Mouse (Mus musculus): ENCODE results near the gene Thsd7b. TPM values are rescaled to one million over a fixed set of nuclear protein-coding genes. Genes with fewer than 3 reads are reported as not detected.

The Thsd7b gene
- polyA plus RNA-seq, 1 experiment, result 0.02 TPM

DNA sequence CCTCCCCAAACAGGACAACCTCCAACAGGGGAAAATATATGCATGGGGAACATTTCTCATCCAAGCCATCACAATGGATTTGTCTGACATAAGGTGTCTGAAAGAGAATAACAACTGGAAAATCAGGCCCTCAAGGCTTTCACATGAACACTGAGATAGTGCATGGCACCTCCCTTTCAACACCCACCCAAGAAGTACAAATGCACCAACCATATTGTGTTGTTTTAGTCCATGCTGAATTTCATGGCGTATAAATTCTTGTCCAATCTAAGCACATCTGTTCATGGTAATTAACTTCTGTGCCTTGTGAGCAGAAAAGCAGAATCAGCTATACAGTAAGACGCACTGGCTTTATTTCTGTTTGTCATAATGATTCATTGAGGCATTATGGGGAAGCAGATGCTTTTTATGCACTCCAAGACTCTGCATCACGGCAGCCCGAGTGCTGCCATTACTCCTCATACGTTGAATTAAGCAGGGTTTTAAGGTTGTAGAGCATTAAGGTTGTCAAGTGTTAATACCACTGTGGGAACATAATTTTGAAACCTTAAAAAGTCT is 577.0 kb downstream of the Thsd7b start:
- H3K79me3 ChIP-seq (ENCODE audit: low read depth), result no peaks in the 10 kb centered on the region
- no peaks in the 10 kb centered on the region for H3K27me3 ChIP-seq (ENCODE audit: control insufficient read depth, insufficient read depth, insufficient read length)
- H3K36me3 ChIP-seq (ENCODE audit: control insufficient read depth, insufficient read depth), result no peaks in the 10 kb centered on the region
- no peak overlapping the region for H3ac ChIP-seq (ENCODE audit: control insufficient read depth, insufficient read length, low read depth)
- no peak overlapping the region for H3K4me3 ChIP-seq (ENCODE audit: insufficient read depth, poor library complexity, severe bottlenecking)
- TF ChIP-seq MAX (IDR thresholded peaks at IDR 0.05) (no peak), FOSL1 (IDR thresholded peaks at IDR 0.05; ENCODE audit: insufficient read depth, low read length, poor library complexity, severe bottlenecking) (no peak), MYOG (IDR thresholded peaks at IDR 0.05; ENCODE audit: control insufficient read depth, extremely low read depth, insufficient read length) (no peak)
- H3K79me2 ChIP-seq (ENCODE audit: control insufficient read depth, insufficient read depth), result no peaks in the 10 kb centered on the region

DNA sequence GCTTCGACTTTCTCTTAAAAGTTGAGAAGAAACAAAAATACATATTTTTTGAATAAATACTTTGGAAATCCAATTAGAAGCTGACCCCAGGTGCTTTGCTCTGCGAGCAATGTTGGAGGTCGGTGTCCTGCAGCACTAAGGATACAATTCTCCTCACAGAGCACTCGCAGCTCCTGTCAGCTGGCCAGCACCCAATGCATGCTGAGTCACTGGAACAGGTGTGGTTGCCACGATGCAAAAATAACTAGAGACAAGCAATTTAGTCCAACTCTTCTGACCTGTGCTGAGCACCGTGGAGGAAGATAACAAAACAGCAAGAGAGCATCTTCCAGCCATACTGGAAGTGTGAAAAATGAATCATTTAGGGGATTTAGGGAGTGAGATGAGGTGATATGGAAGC is 594.6 kb downstream of the Thsd7b start:
- no peak overlapping the region for H3ac ChIP-seq (ENCODE audit: control insufficient read depth, insufficient read length, low read depth)
- H3K27me3 ChIP-seq (ENCODE audit: control insufficient read depth, insufficient read depth, insufficient read length), result no peaks in the 10 kb centered on the region
- no peak for TF ChIP-seq MAX (IDR thresholded peaks at IDR 0.05)
- TF ChIP-seq MYOD1 (IDR thresholded peaks at IDR 0.05; ENCODE audit: control insufficient read depth, insufficient read length, low read depth), result no peak
- no peak for TF ChIP-seq CTCF (IDR thresholded peaks at IDR 0.05; ENCODE audit: control insufficient read depth, insufficient read depth, insufficient read length)
- TF ChIP-seq FOSL1 (IDR thresholded peaks at IDR 0.05; ENCODE audit: insufficient read depth, low read length, poor library complexity, severe bottlenecking), result no peak
- TF ChIP-seq CEBPB (IDR thresholded peaks at IDR 0.05; ENCODE audit: low read depth), result no peak
- TF ChIP-seq MYOG (IDR thresholded peaks at IDR 0.05; ENCODE audit: control insufficient read depth, extremely low read depth, insufficient read length), result no peak
- TF ChIP-seq USF1 (IDR thresholded peaks at IDR 0.05; ENCODE audit: low read depth), result no peak
- no peaks in the 10 kb centered on the region for H3K79me2 ChIP-seq (ENCODE audit: control insufficient read depth, insufficient read depth)
- H3K36me3 ChIP-seq (ENCODE audit: control insufficient read depth, insufficient read depth), result no peaks in the 10 kb centered on the region
- no peak overlapping the region for H3K4me3 ChIP-seq (ENCODE audit: insufficient read depth, poor library complexity, severe bottlenecking)
- no peaks in the 10 kb centered on the region for H3K79me3 ChIP-seq (ENCODE audit: low read depth)

DNA sequence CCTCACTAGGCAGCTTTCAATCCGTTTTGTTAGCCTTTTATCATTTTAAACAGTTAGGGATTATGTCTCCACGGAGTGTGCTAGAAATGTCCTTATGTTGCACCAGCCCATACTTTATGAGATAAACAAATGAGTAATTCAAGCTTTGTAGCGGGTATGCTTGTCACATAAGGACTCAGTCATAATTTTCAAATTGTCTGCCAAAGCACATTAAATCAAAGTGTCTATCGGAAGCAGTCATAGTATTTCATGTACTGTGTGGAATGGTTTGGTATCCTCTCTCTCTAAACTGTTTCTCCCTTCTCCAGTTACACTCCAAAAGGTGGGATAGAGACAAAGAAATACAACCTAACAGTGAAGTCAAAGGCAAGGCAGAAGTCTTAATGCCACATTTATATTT is 601.3 kb downstream of the Thsd7b start:
- no peak overlapping the region for H3K4me3 ChIP-seq (ENCODE audit: insufficient read depth, poor library complexity, severe bottlenecking)
- TF ChIP-seq MYOG (IDR thresholded peaks at IDR 0.05; ENCODE audit: control insufficient read depth, extremely low read depth, insufficient read length) (no peak), CTCF (IDR thresholded peaks at IDR 0.05; ENCODE audit: control insufficient read depth, insufficient read depth, insufficient read length) (no peak), FOSL1 (IDR thresholded peaks at IDR 0.05; ENCODE audit: insufficient read depth, low read length, poor library complexity, severe bottlenecking) (no peak), MYOD1 (IDR thresholded peaks at IDR 0.05; ENCODE audit: control insufficient read depth, insufficient read length, low read depth) (no peak), MAX (IDR thresholded peaks at IDR 0.05) (no peak), USF1 (IDR thresholded peaks at IDR 0.05; ENCODE audit: low read depth) (no peak), CEBPB (IDR thresholded peaks at IDR 0.05; ENCODE audit: low read depth) (no peak)
- no peak overlapping the region for H3ac ChIP-seq (ENCODE audit: control insufficient read depth, insufficient read length, low read depth)
- no peaks in the 10 kb centered on the region for H3K27me3 ChIP-seq (ENCODE audit: control insufficient read depth, insufficient read depth, insufficient read length)
- H3K79me3 ChIP-seq (ENCODE audit: low read depth), result no peaks in the 10 kb centered on the region
- H3K36me3 ChIP-seq (ENCODE audit: control insufficient read depth, insufficient read depth), result no peaks in the 10 kb centered on the region
- H3K79me2 ChIP-seq (ENCODE audit: control insufficient read depth, insufficient read depth), result no peaks in the 10 kb centered on the region

DNA sequence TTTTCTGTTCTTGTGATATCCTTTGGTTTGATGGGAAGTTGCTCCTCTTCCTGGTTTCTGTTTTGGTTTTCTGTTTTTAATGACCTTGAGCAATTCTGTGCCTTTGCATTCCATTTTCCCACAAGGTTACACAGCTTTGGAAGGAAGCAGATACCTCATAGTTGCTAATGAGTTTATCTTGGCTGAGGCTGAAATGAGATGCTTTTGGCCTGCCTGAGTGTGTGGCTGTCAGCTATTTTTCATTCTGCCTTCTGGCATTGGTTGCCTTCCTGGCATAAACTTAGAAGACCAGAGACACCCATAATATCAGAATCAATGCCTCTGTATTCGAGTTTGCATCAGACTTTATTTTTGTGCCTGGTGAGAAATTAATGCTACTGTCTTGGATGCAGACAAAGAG is 614.8 kb downstream of the Thsd7b start:
- Histone ChIP-seq H3K79me3 (ENCODE audit: low read depth) (no peaks in the 10 kb centered on the region), H3K79me2 (ENCODE audit: control insufficient read depth, insufficient read depth) (no peaks in the 10 kb centered on the region), H3K27me3 (ENCODE audit: control insufficient read depth, insufficient read depth, insufficient read length) (no peaks in the 10 kb centered on the region), H3K36me3 (ENCODE audit: control insufficient read depth, insufficient read depth) (no peaks in the 10 kb centered on the region), H3ac (ENCODE audit: control insufficient read depth, insufficient read length, low read depth) (no peak overlapping the region), H3K4me3 (ENCODE audit: insufficient read depth, poor library complexity, severe bottlenecking) (no peak overlapping the region)
- no peak for TF ChIP-seq CTCF (IDR thresholded peaks at IDR 0.05; ENCODE audit: control insufficient read depth, insufficient read depth, insufficient read length)
- TF ChIP-seq FOSL1 (IDR thresholded peaks at IDR 0.05; ENCODE audit: insufficient read depth, low read length, poor library complexity, severe bottlenecking), result no peak
- TF ChIP-seq MYOD1 (IDR thresholded peaks at IDR 0.05; ENCODE audit: control insufficient read depth, insufficient read length, low read depth), result no peak
- no peak for TF ChIP-seq CEBPB (IDR thresholded peaks at IDR 0.05; ENCODE audit: low read depth)

DNA sequence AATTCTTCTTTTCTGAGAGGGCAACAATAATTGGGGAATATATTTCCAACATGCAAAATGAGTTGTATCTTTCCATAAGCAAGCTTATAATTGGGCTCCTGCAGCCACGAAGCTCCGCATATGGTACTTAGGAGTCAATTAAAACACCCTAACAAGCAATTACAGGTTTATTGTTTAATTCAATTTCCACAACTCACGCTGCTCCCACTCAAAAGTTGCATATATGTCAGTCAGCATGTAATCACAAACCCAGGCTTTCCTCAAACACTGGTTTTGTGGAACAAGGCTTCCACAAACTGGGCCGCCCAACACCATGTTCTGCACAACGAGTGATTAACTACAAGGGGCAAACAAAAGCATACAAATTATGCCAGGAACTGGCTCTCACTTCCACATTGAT is 625.0 kb downstream of the Thsd7b start:
- no peaks in the 10 kb centered on the region for H3K36me3 ChIP-seq (ENCODE audit: control insufficient read depth, insufficient read depth)
- TF ChIP-seq MYOD1 (IDR thresholded peaks at IDR 0.05; ENCODE audit: control insufficient read depth, insufficient read length, low read depth), result no peak
- TF ChIP-seq CEBPB (IDR thresholded peaks at IDR 0.05; ENCODE audit: low read depth), result no peak
- TF ChIP-seq MYOG (IDR thresholded peaks at IDR 0.05; ENCODE audit: control insufficient read depth, extremely low read depth, insufficient read length), result no peak
- no peak for TF ChIP-seq MAX (IDR thresholded peaks at IDR 0.05)
- TF ChIP-seq CTCF (IDR thresholded peaks at IDR 0.05; ENCODE audit: control insufficient read depth, insufficient read depth, insufficient read length), result no peak
- TF ChIP-seq FOSL1 (IDR thresholded peaks at IDR 0.05; ENCODE audit: insufficient read depth, low read length, poor library complexity, severe bottlenecking), result no peak
- no peak for TF ChIP-seq USF1 (IDR thresholded peaks at IDR 0.05; ENCODE audit: low read depth)
- no peaks in the 10 kb centered on the region for H3K27me3 ChIP-seq (ENCODE audit: control insufficient read depth, insufficient read depth, insufficient read length)
- no peaks in the 10 kb centered on the region for H3K79me3 ChIP-seq (ENCODE audit: low read depth)
- H3ac ChIP-seq (ENCODE audit: control insufficient read depth, insufficient read length, low read depth), result no peak overlapping the region
- no peak overlapping the region for H3K4me3 ChIP-seq (ENCODE audit: insufficient read depth, poor library complexity, severe bottlenecking)
- no peaks in the 10 kb centered on the region for H3K79me2 ChIP-seq (ENCODE audit: control insufficient read depth, insufficient read depth)

DNA sequence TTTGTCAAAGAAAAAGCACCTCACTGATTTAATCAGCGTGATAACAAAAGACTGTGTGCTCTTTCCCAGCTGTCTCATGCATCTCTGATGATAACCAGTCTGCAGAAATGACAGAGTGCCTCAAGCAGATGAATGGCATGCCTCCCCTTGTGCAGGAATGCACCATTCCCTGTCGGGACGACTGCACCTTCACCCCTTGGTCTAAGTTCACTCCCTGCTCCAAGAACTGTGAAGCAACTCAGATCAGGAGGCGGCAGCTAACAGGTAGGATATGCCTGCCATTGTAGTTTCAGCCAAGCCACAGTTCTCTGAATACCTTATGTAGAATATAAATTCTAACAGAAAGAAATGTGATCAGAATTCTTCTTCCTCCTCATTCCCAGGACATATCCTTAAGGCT is 642.4 kb downstream of the Thsd7b start:
- Histone ChIP-seq H3K36me3 (ENCODE audit: control insufficient read depth, insufficient read depth) (no peaks in the 10 kb centered on the region), H3K79me2 (ENCODE audit: control insufficient read depth, insufficient read depth) (no peaks in the 10 kb centered on the region), H3K79me3 (ENCODE audit: low read depth) (no peaks in the 10 kb centered on the region), H3K27me3 (ENCODE audit: control insufficient read depth, insufficient read depth, insufficient read length) (no peaks in the 10 kb centered on the region), H3K4me3 (ENCODE audit: insufficient read depth, poor library complexity, severe bottlenecking) (no peak overlapping the region), H3ac (ENCODE audit: control insufficient read depth, insufficient read length, low read depth) (no peak overlapping the region)
- TF ChIP-seq FOSL1 (IDR thresholded peaks at IDR 0.05; ENCODE audit: insufficient read depth, low read length, poor library complexity, severe bottlenecking), result no peak
- TF ChIP-seq USF1 (IDR thresholded peaks at IDR 0.05; ENCODE audit: low read depth), result no peak
- no peak for TF ChIP-seq MYOD1 (IDR thresholded peaks at IDR 0.05; ENCODE audit: control insufficient read depth, insufficient read length, low read depth)
- TF ChIP-seq CTCF (IDR thresholded peaks at IDR 0.05; ENCODE audit: control insufficient read depth, insufficient read depth, insufficient read length), result no peak
- TF ChIP-seq MAX (IDR thresholded peaks at IDR 0.05), result no peak
- TF ChIP-seq MYOG (IDR thresholded peaks at IDR 0.05; ENCODE audit: control insufficient read depth, extremely low read depth, insufficient read length), result no peak
- TF ChIP-seq CEBPB (IDR thresholded peaks at IDR 0.05; ENCODE audit: low read depth), result no peak

Data from C2C12 (cell line).